Mouse (Mus musculus) embryonic fibroblast, embryonic 13.5 days (primary cell): ENCODE measurements around the gene Eppin.

Experiments used
- CTCF ChIP-seq: IDR thresholded peaks from 2 replicates; pipeline ENCODE4 v1.5.1; 2011; ENCODE audit warnings: mild to moderate bottlenecking, control low read depth, low read length, moderate library complexity, borderline replicate concordance; ENCODE audit not compliant: insufficient read depth
- POLR2A ChIP-seq: IDR thresholded peaks from 2 replicates; pipeline ENCODE4 v1.6.1; 2011; ENCODE audit warnings: low read depth, mild to moderate bottlenecking, control low read depth, low read length, moderate library complexity

DNA sequence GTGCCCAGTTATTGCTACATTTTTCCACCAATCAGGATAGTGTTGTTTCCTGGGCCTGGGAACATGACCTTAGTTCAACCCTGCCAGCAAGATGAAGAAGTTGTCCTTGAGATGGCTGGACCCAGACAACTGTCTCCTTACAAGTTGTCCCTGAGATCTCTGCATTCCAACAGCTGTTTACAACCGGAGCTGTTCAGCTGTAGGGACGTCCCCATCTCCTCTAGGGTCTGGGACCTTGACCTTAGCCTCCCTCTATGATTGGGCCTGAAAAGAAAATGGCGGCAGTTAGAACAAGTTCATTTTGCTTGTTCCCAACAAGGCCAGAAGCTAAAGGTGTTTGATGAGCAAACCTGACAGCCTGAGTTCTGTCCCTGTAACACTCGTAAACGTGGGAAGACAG lies 25.7 kb upstream of the Eppin start:
- TF ChIP-seq CTCF = no peak
- no peak for TF ChIP-seq POLR2A
